Mouse (Mus musculus) bone marrow macrophage, adult 2 months (primary cell): ENCODE measurements around the gene Rtn4rl1. TPM values are rescaled to one million over a fixed set of nuclear protein-coding genes. Genes with fewer than 3 reads are reported as not detected.

Source experiments
- H3K27ac ChIP-seq: 2 replicates; pipeline ENCODE4 v1.5.1; 2012; ENCODE audit warnings: low read depth, low read length; ENCODE audit not compliant: insufficient read depth
- H3K4me1 ChIP-seq: 2 replicates; pipeline ENCODE4 v1.6.1; 2012; ENCODE audit warnings: low read length; ENCODE audit not compliant: control insufficient read depth, insufficient read depth
- H3K4me3 ChIP-seq: 2 replicates; pipeline ENCODE4 v1.5.1; 2012; ENCODE audit warnings: mild to moderate bottlenecking, low read length, moderate library complexity; ENCODE audit not compliant: insufficient read depth
- CTCF ChIP-seq: IDR thresholded peaks from 2 replicates; pipeline ENCODE4 v1.5.1; 2012; ENCODE audit warnings: low read depth, mild to moderate bottlenecking, low read length, moderate library complexity
- POLR2A ChIP-seq: IDR thresholded peaks from 2 replicates; pipeline ENCODE4 v1.6.1; 2012; ENCODE audit warnings: mild to moderate bottlenecking, low read depth, low read length, borderline replicate concordance
- polyA plus RNA-seq: library from polyadenylated mRNA; stranded (reverse); fragments of >200 nt; gene quantifications from 2 replicates; pipeline ENCODE4 v1.2.4, GENCODE M21; 2012; ENCODE audit not compliant: missing spikeins, insufficient read depth, insufficient read length

Rtn4rl1 gene
- polyA plus RNA-seq, 1 experiment: 1.6 TPM

- Histone ChIP-seq H3K4me1 (peaks cover 22% of the 10 kb centered on the region), H3K4me3 (no peak overlapping the region), H3K27ac (no peak overlapping the region)
- TF ChIP-seq POLR2A (no peak), CTCF (no peak)
These were observed 37.2 kb upstream of the Rtn4rl1 start for GRCm38 (mm10) chr11:75156416-75156815.

- Histone ChIP-seq H3K4me1 (peaks cover 22% of the 10 kb centered on the region), H3K4me3 (no peak overlapping the region), H3K27ac (no peak overlapping the region)
- no peak for TF ChIP-seq CTCF
- no peak for TF ChIP-seq POLR2A
These were observed 36.5 kb upstream of the Rtn4rl1 start for GRCm38 (mm10) chr11:75157037-75157436.

- Histone ChIP-seq H3K27ac (no peak overlapping the region), H3K4me1 (peaks cover 16% of the 10 kb centered on the region), H3K4me3 (no peak overlapping the region)
- TF ChIP-seq CTCF (no peak), POLR2A (no peak)
These were observed 35.7 kb upstream of the Rtn4rl1 start for GRCm38 (mm10) chr11:75157901-75158300.

- H3K4me1 ChIP-seq: peaks cover 12% of the 10 kb centered on the region
- H3K4me3 ChIP-seq: no peak overlapping the region
- TF ChIP-seq POLR2A (no peak), CTCF (no peak)
- H3K27ac ChIP-seq: no peak overlapping the region
These were observed 35.2 kb upstream of the Rtn4rl1 start for GRCm38 (mm10) chr11:75158432-75158831.

- Histone ChIP-seq H3K4me1 (0 out of 2 replicates have a peak, but pooled peaks cover 2% of the 10 kb centered on the region), H3K27ac (no peak overlapping the region), H3K4me3 (no peak overlapping the region)
- no peak; the same call in 1 of the 2 replicates for TF ChIP-seq CTCF
- no peak for TF ChIP-seq POLR2A
These were observed 34.0 kb upstream of the Rtn4rl1 start for GRCm38 (mm10) chr11:75159564-75159963.

- TF ChIP-seq CTCF: no peak
- no peak for TF ChIP-seq POLR2A
- Histone ChIP-seq H3K4me1 (no peaks in the 10 kb centered on the region), H3K27ac (no peak overlapping the region), H3K4me3 (no peak overlapping the region)
These were observed 32.6 kb upstream of the Rtn4rl1 start for GRCm38 (mm10) chr11:75160954-75161353.

- Histone ChIP-seq H3K27ac (no peak overlapping the region), H3K4me1 (no peaks in the 10 kb centered on the region), H3K4me3 (no peak overlapping the region)
- TF ChIP-seq CTCF (no peak), POLR2A (no peak)
These were observed 32.1 kb upstream of the Rtn4rl1 start for GRCm38 (mm10) chr11:75161417-75162008.

GRCm38 (mm10) chr11:75162591-75163080 lies 30.9 kb upstream of the Rtn4rl1 start:
- Histone ChIP-seq H3K4me1 (no peaks in the 10 kb centered on the region), H3K27ac (no peak overlapping the region), H3K4me3 (no peak overlapping the region)
- TF ChIP-seq CTCF (no peak), POLR2A (no peak)

- no peak for TF ChIP-seq POLR2A
- no peak for TF ChIP-seq CTCF
- Histone ChIP-seq H3K4me1 (no peaks in the 10 kb centered on the region), H3K27ac (no peak overlapping the region), H3K4me3 (no peak overlapping the region)
These were observed 30.2 kb upstream of the Rtn4rl1 start for GRCm38 (mm10) chr11:75163379-75163778.

- no peak overlapping the region for H3K27ac ChIP-seq
- H3K4me3 ChIP-seq: no peak overlapping the region
- TF ChIP-seq POLR2A (no peak), CTCF (no peak)
- H3K4me1 ChIP-seq: no peaks in the 10 kb centered on the region
These were observed 29.5 kb upstream of the Rtn4rl1 start for GRCm38 (mm10) chr11:75164051-75164450.

GRCm38 (mm10) chr11:75164750-75165149 lies 28.8 kb upstream of the Rtn4rl1 start:
- TF ChIP-seq CTCF (no peak), POLR2A (no peak)
- Histone ChIP-seq H3K4me3 (no peak overlapping the region), H3K4me1 (peaks cover 4% of the 10 kb centered on the region; the same call in 1 of the 2 replicates), H3K27ac (no peak overlapping the region)
